Comparison of ENCODE assay signal across 7 mouse cellular contexts in genomic region chr13:84221820-84222681, GRCm38 (mm10). TPM values are rescaled to one million over a fixed set of nuclear protein-coding genes. Genes with fewer than 3 reads are reported as not detected.
DNase-seq lines count a peak whose midpoint lies in the region; ATAC-seq and TF ChIP-seq lines count a peak whose summit lies in the region.

Gene Tmem161b (plus strand): TSS chr13:84222296.

- H3K36me3 ChIP-seq in embryonic facial prominence, embryonic 10.5 days (replicated peaks) = no peaks in the 10 kb centered on the region
- no peaks in the 10 kb centered on the region for H3K36me3 ChIP-seq in intestine, postnatal 0 days (ENCODE audit: control insufficient read depth, insufficient read depth)
- H3K36me3 ChIP-seq in midbrain, embryonic 12.5 days = no peaks in the 10 kb centered on the region
- H3K36me3 ChIP-seq in small intestine, adult 2 months (ENCODE audit: control insufficient read depth, insufficient read depth, low read length) = no peaks in the 10 kb centered on the region

- peak within 1 kb of the TSS; percentile 87 for H3K27ac ChIP-seq in embryonic facial prominence, embryonic 10.5 days (replicated peaks)
- peak within 1 kb of the TSS; percentile 87 for H3K27ac ChIP-seq in intestine, postnatal 0 days (ENCODE audit: low read depth, low read length)
- H3K27ac ChIP-seq in midbrain, embryonic 12.5 days (replicated peaks) = peak within 1 kb of the TSS; percentile 77
- H3K27ac ChIP-seq in small intestine, adult 2 months (ENCODE audit: insufficient read depth, low read depth, low read length) = peak within 1 kb of the TSS; percentile 95

- H3K9ac ChIP-seq in intestine, postnatal 0 days (ENCODE audit: low read depth, low read length) = peak within 1 kb of the TSS; percentile 67
- H3K9ac ChIP-seq in midbrain, embryonic 12.5 days (replicated peaks) = peak within 1 kb of the TSS; percentile 83

- TF ChIP-seq CTCF in intestine, postnatal 0 days (IDR thresholded peaks at IDR 0.05; ENCODE audit: low read depth) = peak; percentile 29; the same call in 1 of the 2 replicates
- TF ChIP-seq CTCF in small intestine, adult 2 months (IDR thresholded peaks at IDR 0.05; ENCODE audit: extremely low read depth, insufficient read length, insufficient replicate concordance, low read depth, low read length) = no peak

- H3K4me2 ChIP-seq in intestine, postnatal 0 days (replicated peaks; ENCODE audit: low read depth) = peak within 1 kb of the TSS; percentile 78
- peak within 1 kb of the TSS; percentile 93 for H3K4me2 ChIP-seq in midbrain, embryonic 12.5 days (replicated peaks)

- peak; percentile 20; the same call in 1 of the 2 replicates for TF ChIP-seq POLR2A in small intestine, adult 2 months (IDR thresholded peaks at IDR 0.05; ENCODE audit: low read depth, low read length)

- DNase-seq in adrenal gland, postnatal 10 days = peak; percentile 90
- peak; percentile 94 for DNase-seq in embryonic facial prominence, embryonic 10.5 days (ENCODE audit: low spot score)
- peak; percentile 19 for DNase-seq in gonadal fat pad, adult 2 months (ENCODE audit: low read depth)
- peak; percentile 94 for DNase-seq in left cerebral cortex, postnatal 4 days

- H3K4me1 ChIP-seq in embryonic facial prominence, embryonic 10.5 days = peaks cover 16% of the 10 kb centered on the region
- H3K4me1 ChIP-seq in intestine, postnatal 0 days (replicated peaks; ENCODE audit: control insufficient read depth, insufficient read depth, low read length) = peaks cover 6% of the 10 kb centered on the region
- peaks cover 25% of the 10 kb centered on the region for H3K4me1 ChIP-seq in midbrain, embryonic 12.5 days
- no peaks in the 10 kb centered on the region for H3K4me1 ChIP-seq in small intestine, adult 2 months (ENCODE audit: control insufficient read depth, insufficient read depth, insufficient read length, low read length)

- no peaks in the 10 kb centered on the region for H3K27me3 ChIP-seq in embryonic facial prominence, embryonic 10.5 days (replicated peaks; ENCODE audit: low read depth, poor library complexity, severe bottlenecking)
- H3K27me3 ChIP-seq in intestine, postnatal 0 days (replicated peaks; ENCODE audit: control insufficient read depth, insufficient read depth, low read length) = no peaks in the 10 kb centered on the region
- no peaks in the 10 kb centered on the region for H3K27me3 ChIP-seq in midbrain, embryonic 12.5 days
- no peaks in the 10 kb centered on the region for H3K27me3 ChIP-seq in small intestine, adult 2 months (ENCODE audit: control insufficient read depth, insufficient read depth, low read length)

- no peaks in the 10 kb centered on the region for H3K9me3 ChIP-seq in embryonic facial prominence, embryonic 10.5 days
- H3K9me3 ChIP-seq in intestine, postnatal 0 days (ENCODE audit: control insufficient read depth) = no peaks in the 10 kb centered on the region
- H3K9me3 ChIP-seq in midbrain, embryonic 12.5 days = no peaks in the 10 kb centered on the region

- intact Hi-C loops in left cerebral cortex, postnatal 4 days (cut with DNase I) = loop anchor here (5.0 kb wide), 2 partner anchors 155 to 475 kb away; no protein-coding TSS in a partner anchor

- under 1% methylated on average over 52 of the region's 52 CpGs for WGBS in embryonic facial prominence, embryonic 10.5 days
- WGBS in intestine, postnatal 0 days = 1% methylated on average over 47 of the region's 52 CpGs
- WGBS in midbrain, embryonic 12.5 days = under 1% methylated on average over 48 of the region's 52 CpGs
- under 1% methylated on average over 52 of the region's 52 CpGs for WGBS in small intestine, adult 2 months

- peak; percentile 98 for ATAC-seq in intestine, postnatal 0 days
- ATAC-seq in midbrain, embryonic 12.5 days (ENCODE audit: low FRiP score, low read depth) = peak; percentile 99

- peak within 1 kb of the TSS; percentile 96 for H3K4me3 ChIP-seq in embryonic facial prominence, embryonic 10.5 days
- peak within 1 kb of the TSS; percentile 78 for H3K4me3 ChIP-seq in intestine, postnatal 0 days (ENCODE audit: low read depth, low read length)
- peak within 1 kb of the TSS; percentile 84 for H3K4me3 ChIP-seq in midbrain, embryonic 12.5 days
- peak within 1 kb of the TSS; percentile 82 for H3K4me3 ChIP-seq in small intestine, adult 2 months (ENCODE audit: low read depth, low read length)

RNA-seq across cellular contexts. Expression of gene Tmem161b, which starts in this region (rescaled TPM):
- total RNA-seq in adrenal gland, postnatal 10 days (2021) = 10 to 100 TPM; 22.6 to 23.6 TPM
- 13.4 and 14.5 TPM in 2 replicates for polyA plus RNA-seq in embryonic facial prominence, embryonic 10.5 days (2016; fragmentation: Nextera tagmentation; extraction: Ambion mirVana)
- 5.4 and 5.9 TPM in 2 replicates for polyA plus RNA-seq in gonadal fat pad, adult 2 months (2012; rRNA removed)
- polyA plus RNA-seq in intestine, postnatal 0 days (2015; fragmentation: Nextera tagmentation; extraction: Ambion mirVana) = 42.8 and 47.4 TPM in 2 replicates
- 10 to 100 TPM; 31.7 to 36.4 TPM for total RNA-seq in left cerebral cortex, postnatal 4 days (2021)
- 23.8 and 25.2 TPM in 2 replicates for polyA plus RNA-seq in midbrain, embryonic 12.5 days (2016; fragmentation: Nextera tagmentation; extraction: Ambion mirVana)
- polyA plus RNA-seq in small intestine, adult 2 months (2012; rRNA removed) = 1.1 and 3.3 TPM in 2 replicates

Comparison
In these comparisons a context has a peak if more than half of its experiments do, and no peak if none do; other contexts are left out.
1. Peak in every context shown above with its lines: DNase-seq, ATAC-seq, H3K4me3 ChIP-seq and H3K27ac ChIP-seq.
2. DNase-seq: peak in every context shown above with its lines; median percentile 94 in embryonic facial prominence, embryonic 10.5 days; 94 in left cerebral cortex, postnatal 4 days; 90 in adrenal gland, postnatal 10 days; 19 in gonadal fat pad, adult 2 months.